Mouse (Mus musculus) neural tube, embryonic 11.5 days (tissue): ENCODE data around the gene Flt4. TPM values are rescaled to one million over a fixed set of nuclear protein-coding genes. Genes with fewer than 3 reads are reported as not detected.

ENCODE experiments used
- ATAC-seq: fragments of 200-750 bp; cut with Nextera tagmentation; 2 replicates; pipeline ENCODE4 v1.8.0; 2017; ENCODE audit warnings: moderate number of reproducible peaks, mild to moderate bottlenecking, moderate TSS enrichment, moderate library complexity; ENCODE audit not compliant: insufficient read depth, low FRiP score, low TSS enrichment
- DNase-seq: peaks from one replicate; pipeline ENCODE4 v3.0.0-alpha.2; 2015; ENCODE audit warnings: low spot score
- H3K27ac ChIP-seq: fragments of 300-500 bp; sonication (generic); 2 replicates; pipeline ENCODE4 v1.5.1; 2014; ENCODE audit warnings: low read depth, mild to moderate bottlenecking, low read length
- H3K27me3 ChIP-seq: fragments of 300-500 bp; sonication (generic); 2 replicates; pipeline ENCODE4 v1.6.1; 2014; ENCODE audit warnings: mild to moderate bottlenecking, low read length, mixed read lengths; ENCODE audit not compliant: control insufficient read depth, insufficient read depth
- H3K36me3 ChIP-seq: fragments of 300-500 bp; sonication (generic); 2 replicates; pipeline ENCODE4 v1.6.1; 2014; ENCODE audit warnings: mild to moderate bottlenecking, low read length, moderate library complexity, mixed read lengths; ENCODE audit not compliant: control insufficient read depth, insufficient read depth
- H3K4me1 ChIP-seq: fragments of 300-500 bp; sonication (generic); 2 replicates; pipeline ENCODE4 v1.6.1; 2014; ENCODE audit warnings: low read length, mixed read lengths; ENCODE audit not compliant: control insufficient read depth, insufficient read depth
- H3K4me2 ChIP-seq: fragments of 300-500 bp; sonication (generic); 2 replicates; pipeline ENCODE4 v1.6.1; 2014; ENCODE audit warnings: low read depth, mild to moderate bottlenecking, moderate library complexity
- H3K4me3 ChIP-seq: fragments of 300-500 bp; sonication (generic); 2 replicates; pipeline ENCODE4 v1.5.1; 2014; ENCODE audit warnings: low read depth, low read length
- H3K9ac ChIP-seq: fragments of 300-500 bp; sonication (generic); 2 replicates; pipeline ENCODE4 v1.6.1; 2014; ENCODE audit warnings: mild to moderate bottlenecking, low read length
- H3K9me3 ChIP-seq: fragments of 300-500 bp; sonication (generic); 2 replicates; pipeline ENCODE4 v1.6.1; 2016; ENCODE audit warnings: low read length; ENCODE audit not compliant: control insufficient read depth
- WGBS: fragments of 180-500 bp; shearing (Covaris S2); extraction: QIAGEN DNeasy Blood & Tissue Kit; methylation state at CpG from one replicate; pipeline ENCODE4 v1.1.7; 2014; 5-methylcytosine and 5-hydroxymethylcytosine counted together
- polyA plus RNA-seq: library from polyadenylated mRNA; unstranded; fragments of >200 nt; fragmentation: Nextera tagmentation; extraction: Ambion mirVana; gene quantifications from 2 replicates; pipeline ENCODE4 v1.2.1, GENCODE M21; 2014

The Flt4 gene
- polyA plus RNA-seq, 1 experiment from 2014 or later: 4.9 TPM

GRCm38 (mm10) chr11:49699079-49699478, 90.0 kb downstream of the Flt4 start:
- DNase-seq (no peak), ATAC-seq (no peak)
- H3K9ac ChIP-seq: no peak overlapping the region
- no peaks in the 10 kb centered on the region for H3K27me3 ChIP-seq
- no peak overlapping the region for H3K27ac ChIP-seq
- peaks cover 9% of the 10 kb centered on the region for H3K36me3 ChIP-seq
- WGBS: 89% methylated on average over 1 of the region's 1 CpGs
- H3K4me2 ChIP-seq: no peak overlapping the region
- no peak overlapping the region for H3K4me3 ChIP-seq
- H3K4me1 ChIP-seq: no peaks in the 10 kb centered on the region
- no peaks in the 10 kb centered on the region for H3K9me3 ChIP-seq

DNA sequence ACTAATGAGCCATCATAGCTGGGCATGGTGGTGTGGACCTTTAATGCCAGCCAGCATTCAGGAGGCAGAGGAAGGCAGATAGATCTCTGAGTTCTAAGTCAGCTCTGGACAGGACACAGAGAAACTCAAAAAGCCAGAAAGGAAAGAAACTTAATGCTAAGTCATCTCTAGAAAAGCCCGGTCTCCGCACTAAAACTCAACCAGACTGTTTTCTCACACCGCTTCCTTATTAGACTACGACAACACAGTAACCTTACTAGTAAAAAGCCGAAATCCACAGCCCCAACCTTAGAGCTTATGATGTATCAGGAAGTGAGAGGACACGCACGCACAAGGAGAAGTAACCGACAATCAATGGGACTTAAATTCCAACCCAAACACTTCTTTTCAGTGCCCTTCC, 93.0 kb downstream of the Flt4 start:
- 98% methylated on average over 8 of the region's 8 CpGs for WGBS
- ATAC-seq: no peak
- peaks cover 10% of the 10 kb centered on the region for H3K36me3 ChIP-seq

More for the DNA sequence above, 93.0 kb downstream of the Flt4 start:
- Histone ChIP-seq H3K4me2 (no peak overlapping the region), H3K4me1 (no peaks in the 10 kb centered on the region), H3K4me3 (no peak overlapping the region), H3K9ac (no peak overlapping the region), H3K27me3 (no peaks in the 10 kb centered on the region), H3K27ac (no peak overlapping the region), H3K9me3 (no peaks in the 10 kb centered on the region)
- DNase-seq: no peak

Other genes starting within 250 kb of the Flt4 start
- not detected in 2 replicates for gene Olfr1389, start 186.2 kb upstream of the Flt4 start, polyA plus RNA-seq
- gene Olfr1388, start 172.6 kb upstream of the Flt4 start, polyA plus RNA-seq: 0.08 TPM in 1 of 2 replicates, not detected in the other
- gene Olfr1387, start 153.9 kb upstream of the Flt4 start, polyA plus RNA-seq: not detected in 2 replicates
- gene Olfr1386, start 144.2 kb upstream of the Flt4 start, polyA plus RNA-seq: not detected in 2 replicates
- gene Olfr1385, start 120.2 kb upstream of the Flt4 start, polyA plus RNA-seq: not detected in 2 replicates
- gene Olfr1384, start 102.5 kb upstream of the Flt4 start, polyA plus RNA-seq: not detected in 2 replicates
- gene Olfr1383, start 89.6 kb upstream of the Flt4 start, polyA plus RNA-seq: not detected in 2 replicates
- not detected in 2 replicates for gene Olfr1382, start 81.0 kb upstream of the Flt4 start, polyA plus RNA-seq
- not detected in 2 replicates for gene Olfr1381, start 65.8 kb upstream of the Flt4 start, polyA plus RNA-seq
- gene Olfr1380, start 52.4 kb upstream of the Flt4 start, polyA plus RNA-seq: not detected in 2 replicates
- not detected in 2 replicates for gene Scgb3a1, start 54.3 kb downstream of the Flt4 start, polyA plus RNA-seq
- 53.9 and 60.2 TPM in 2 replicates for gene Cnot6, start 103.5 kb downstream of the Flt4 start, polyA plus RNA-seq
- gene Gfpt2, start 184.9 kb downstream of the Flt4 start, polyA plus RNA-seq: 10.9 and 11.8 TPM in 2 replicates
- gene Mapk9, start 237.5 kb downstream of the Flt4 start, polyA plus RNA-seq: 50.9 and 51.8 TPM in 2 replicates